ENCODE assay signal across 22 mouse cellular contexts in the genomic region with DNA sequence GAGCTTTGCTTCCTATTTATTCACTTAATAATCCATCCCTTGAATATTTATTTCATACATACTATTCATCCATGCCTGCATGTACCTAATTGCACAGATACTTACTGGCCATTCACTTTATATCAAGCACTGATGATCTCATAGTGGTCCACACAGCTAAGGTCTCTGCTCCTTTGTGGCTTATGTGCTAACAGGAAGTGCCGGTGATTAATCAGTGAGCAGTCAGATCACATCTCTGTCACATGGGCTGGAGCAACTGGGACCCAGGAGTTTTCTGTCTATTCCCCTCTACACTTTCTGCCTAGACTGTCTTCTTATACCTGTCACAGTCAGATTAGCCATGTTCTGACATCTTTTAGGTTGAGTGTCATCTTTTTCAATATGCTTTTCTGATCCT.
DNase-seq lines count a peak whose midpoint lies in the region; ATAC-seq lines count a peak whose summit lies in the region.
"Had no signal": no experiment of that assay in that cellular context is flagged by ENCODE, and none has a peak within 500 bp of the region (broad histone marks: within the 10 kb centered on the region; RNA-seq: fewer than 3 reads in every experiment).

No protein-coding gene starts in this region.

- no peak for DNase-seq in yolk sac, embryonic 10.5 days (ENCODE audit: low spot score)
- DNase-seq in lung, postnatal 25 days (ENCODE audit: low spot score): no peak
- no peak for DNase-seq in urinary bladder, postnatal 36 days (ENCODE audit: low spot score in 2 of 2)
- DNase-seq: adrenal gland, postnatal 36 days; cerebellum, adult 18-20 months; cerebellum, postnatal 10 days; embryo, embryonic 11 days; kidney, adult 9 months; kidney, postnatal 14 days; layer of hippocampus, adult 9-11 months; liver; lung, embryonic 14.5 days; lung, postnatal 36 days; right cerebral cortex, postnatal 4 days; thymus, adult 18-20 months; thymus, postnatal 25 days had no signal

- ATAC-seq in CD4-positive, CD25-positive, alpha-beta regulatory T cell, adult 4 months: peak; percentile 56
- peak; percentile 88 for ATAC-seq in granulocyte monocyte progenitor cell, adult 5-6 weeks (replicated peaks; ENCODE audit: poor library complexity, severe bottlenecking)
- ATAC-seq in monocyte, adult 5-6 weeks (replicated peaks; ENCODE audit: insufficient number of reproducible peaks, low FRiP score, low TSS enrichment, poor library complexity, severe bottlenecking): peak; percentile 61; the same call in 1 of the 2 replicates
- ATAC-seq: forebrain, embryonic 15.5 days; intestine, postnatal 0 days; midbrain, embryonic 13.5 days had no signal
